Mouse (Mus musculus) hindbrain, postnatal 0 days (tissue): ENCODE measurements at regions not wholly inside any gene's neighbourhood (a gene's known extent, or its start where the extent isn't known, plus 50 kb on each side); places are given as distances from the start of the nearest gene placed in this dataset.

Experiments
- ATAC-seq: fragments of 200-750 bp; cut with Nextera tagmentation; 2 replicates; pipeline ENCODE4 v1.8.0; 2017; ENCODE audit warnings: mild to moderate bottlenecking, moderate TSS enrichment, moderate library complexity
- DNase-seq: peaks from one replicate; pipeline ENCODE4 v3.0.0-alpha.2; 2015; ENCODE audit warnings: low spot score
- H3K27ac ChIP-seq: fragments of 300-500 bp; sonication (generic); 2 replicates; pipeline ENCODE4 v1.5.1; 2014; ENCODE audit warnings: mild to moderate bottlenecking
- H3K27me3 ChIP-seq: fragments of 300-500 bp; sonication (generic); 2 replicates; pipeline ENCODE4 v1.6.1; 2014; ENCODE audit warnings: low read length, mixed read lengths; ENCODE audit not compliant: insufficient read depth
- H3K36me3 ChIP-seq: fragments of 300-500 bp; sonication (generic); 2 replicates; pipeline ENCODE4 v1.6.1; 2014; ENCODE audit warnings: low read length, mixed read lengths; ENCODE audit not compliant: insufficient read depth
- H3K4me1 ChIP-seq: fragments of 300-500 bp; sonication (generic); 2 replicates; pipeline ENCODE4 v1.6.1; 2014; ENCODE audit warnings: antibody characterized with exemption, low read length, mixed read lengths; ENCODE audit not compliant: insufficient read depth
- H3K4me2 ChIP-seq: fragments of 300-500 bp; sonication (generic); 2 replicates; pipeline ENCODE4 v1.6.1; 2014; ENCODE audit warnings: low read depth, mild to moderate bottlenecking, low read length, moderate library complexity, mixed read lengths
- H3K4me3 ChIP-seq: fragments of 300-500 bp; sonication (generic); 2 replicates; pipeline ENCODE4 v1.5.1; 2014; ENCODE audit warnings: low read length
- H3K9ac ChIP-seq: fragments of 300-500 bp; sonication (generic); replicated peaks from 2 replicates; pipeline ENCODE4 v1.6.1; 2014; ENCODE audit warnings: mild to moderate bottlenecking, low read length, moderate library complexity, mixed read lengths
- H3K9me3 ChIP-seq: fragments of 300-500 bp; sonication (generic); 2 replicates; pipeline ENCODE4 v1.6.1; 2016; ENCODE audit warnings: low read length, mixed read lengths
- CTCF ChIP-seq: IDR thresholded peaks from 2 replicates; pipeline ENCODE4 v1.5.1; 2016; ENCODE audit warnings: antibody characterized with exemption, control low read depth, low read depth
- WGBS: fragments of 180-500 bp; shearing (Covaris S2); extraction: QIAGEN DNeasy Blood & Tissue Kit; methylation state at CpG from one replicate; pipeline ENCODE4 v1.1.7; 2014; 5-methylcytosine and 5-hydroxymethylcytosine counted together

GRCm38 (mm10) chr10:9134293-9135021, 248.6 kb upstream of the Sash1 start:
- 0 out of 2 replicates have a peak, but pooled peaks have one; percentile 27 for ATAC-seq
- Histone ChIP-seq H3K27ac (no peak overlapping the region), H3K9ac (no peak overlapping the region), H3K4me3 (no peak overlapping the region), H3K36me3 (no peaks in the 10 kb centered on the region), H3K9me3 (no peaks in the 10 kb centered on the region), H3K27me3 (no peaks in the 10 kb centered on the region), H3K4me1 (no peaks in the 10 kb centered on the region), H3K4me2 (no peak overlapping the region)
- DNase-seq: peak; percentile 12
- no peak for TF ChIP-seq CTCF
- 52% methylated on average over 9 of the region's 9 CpGs for whole genome bisulfite sequencing

GRCm38 (mm10) chr10:9130061-9130460, 244.2 kb upstream of the Sash1 start:
- no peak overlapping the region for H3K4me2 ChIP-seq
- no peak for ATAC-seq

GRCm38 (mm10) chr10:9119249-9119648, 233.4 kb upstream of the Sash1 start:
- 22% methylated on average over 4 of the region's 4 CpGs for WGBS
- no peak for DNase-seq
- ATAC-seq: no peak
- Histone ChIP-seq H3K4me1 (no peaks in the 10 kb centered on the region; the same call in 1 of the 2 replicates), H3K9me3 (no peaks in the 10 kb centered on the region), H3K9ac (no peak overlapping the region), H3K4me3 (no peak overlapping the region), H3K27ac (no peak overlapping the region), H3K27me3 (no peaks in the 10 kb centered on the region), H3K36me3 (no peaks in the 10 kb centered on the region), H3K4me2 (no peak overlapping the region)
- no peak for TF ChIP-seq CTCF

More at GRCm38 (mm10) chr10:9130061-9130460, 244.2 kb upstream of the Sash1 start:
- no peak for TF ChIP-seq CTCF
- no peak overlapping the region for H3K4me3 ChIP-seq
- H3K9ac ChIP-seq: no peak overlapping the region
- no peak for DNase-seq
- no peak overlapping the region for H3K27ac ChIP-seq
- WGBS: 89% methylated on average over 2 of the region's 2 CpGs
- no peaks in the 10 kb centered on the region for H3K4me1 ChIP-seq
- H3K27me3 ChIP-seq: no peaks in the 10 kb centered on the region
- H3K36me3 ChIP-seq: no peaks in the 10 kb centered on the region
- H3K9me3 ChIP-seq: no peaks in the 10 kb centered on the region

- Histone ChIP-seq H3K4me2 (peak overlapping the region; percentile 58), H3K36me3 (no peaks in the 10 kb centered on the region), H3K4me3 (peak overlapping the region; percentile 29), H3K9ac (no peak overlapping the region; the same call in 1 of the 2 replicates), H3K4me1 (no peaks in the 10 kb centered on the region; the same call in 1 of the 2 replicates), H3K27me3 (no peaks in the 10 kb centered on the region), H3K27ac (peak overlapping the region; percentile 29; the same call in 1 of the 2 replicates), H3K9me3 (no peaks in the 10 kb centered on the region)
- ATAC-seq: peak; percentile 92
- no peak for TF ChIP-seq CTCF
- WGBS: 15% methylated on average over 14 of the region's 14 CpGs
- DNase-seq: peak; percentile 61
These were observed 232.0 kb upstream of the Sash1 start for GRCm38 (mm10) chr10:9117648-9118551.

GRCm38 (mm10) chr10:9117134-9117533, 231.3 kb upstream of the Sash1 start:
- DNase-seq (no peak), ATAC-seq (no peak)
- Histone ChIP-seq H3K4me2 (peak overlapping the region; percentile 58), H3K36me3 (no peaks in the 10 kb centered on the region), H3K9ac (no peak overlapping the region; the same call in 1 of the 2 replicates), H3K4me1 (no peaks in the 10 kb centered on the region; the same call in 1 of the 2 replicates), H3K27ac (peak overlapping the region; percentile 29; the same call in 1 of the 2 replicates), H3K9me3 (no peaks in the 10 kb centered on the region), H3K27me3 (no peaks in the 10 kb centered on the region), H3K4me3 (peak overlapping the region; percentile 29; the same call in 1 of the 2 replicates)
- WGBS: 88% methylated on average over 7 of the region's 7 CpGs
- no peak for TF ChIP-seq CTCF

- H3K27ac ChIP-seq: no peak overlapping the region
- no peaks in the 10 kb centered on the region; the same call in 1 of the 2 replicates for H3K4me1 ChIP-seq
- no peak overlapping the region for H3K4me2 ChIP-seq
- WGBS: 86% methylated on average over 5 of the region's 5 CpGs
- TF ChIP-seq CTCF: no peak
- H3K4me3 ChIP-seq: no peak overlapping the region
- DNase-seq: no peak
- no peak for ATAC-seq
- no peaks in the 10 kb centered on the region for H3K27me3 ChIP-seq
- no peak overlapping the region for H3K9ac ChIP-seq
- H3K9me3 ChIP-seq: no peaks in the 10 kb centered on the region
- no peaks in the 10 kb centered on the region for H3K36me3 ChIP-seq
These were observed 227.8 kb upstream of the Sash1 start for GRCm38 (mm10) chr10:9113706-9114105.
